Mouse (Mus musculus) G1E (cell line): Measurements from ENCODE around the gene Rnf212.

Experiments
- CTCF ChIP-seq: IDR thresholded peaks from 2 replicates; pipeline ENCODE4 v1.5.1; 2012; ENCODE audit warnings: low read depth, low read length, inconsistent platforms, mixed read lengths
- GATA1 ChIP-seq: IDR thresholded peaks from 2 replicates; pipeline ENCODE4 v1.6.1; 2012; ENCODE audit warnings: borderline replicate concordance, low read length, inconsistent platforms, mixed read lengths
- POLR2AphosphoS5 ChIP-seq: IDR thresholded peaks from 2 replicates; pipeline ENCODE4 v1.6.1; 2012; ENCODE audit warnings: low read depth, low read length, inconsistent platforms; ENCODE audit not compliant: insufficient replicate concordance

- no peak for TF ChIP-seq GATA1
- TF ChIP-seq CTCF = no peak
- no peak for TF ChIP-seq POLR2AphosphoS5
Observed at GRCm38 (mm10) chr5:108713691-108714090, 61.1 kb downstream of the Rnf212 start.
